Mouse (Mus musculus): ENCODE measurements around the gene Rapgef4.

- TF ChIP-seq CTCF (IDR thresholded peaks at IDR 0.05; ENCODE audit: extremely low read depth, insufficient read depth, insufficient read length, insufficient replicate concordance) (no peak), POLR2A (IDR thresholded peaks at IDR 0.05; ENCODE audit: low read depth, low read length) (no peak)
These were observed 198.7 kb downstream of the Rapgef4 start for GRCm38 (mm10) chr2:72179600-72180301.

Measured in spleen, adult 2 months (tissue).